Mouse (Mus musculus): ENCODE data around the gene Pde7b. TPM values are rescaled to one million over a fixed set of nuclear protein-coding genes. Genes with fewer than 3 reads are reported as not detected.
"Not testable (repeated sequence)": the region's sequence is repeated elsewhere in the genome, so short reads cannot be mapped to it uniquely, and the experiment has no call there.

Gene Pde7b
- total RNA-seq, 2 experiments from 2014 or later, result 11.5 to 15.9 TPM

- DNase-seq, result peak; percentile 5 to 33
These were observed 175.8 kb downstream of the Pde7b start for GRCm38 (mm10) chr10:20548833-20549710.

GRCm38 (mm10) chr10:20547951-20548551 is 176.8 kb downstream of the Pde7b start:
- peak; percentile 41 to 61 for DNase-seq

GRCm38 (mm10) chr10:20543121-20543520 is 181.8 kb downstream of the Pde7b start:
- no peak for DNase-seq

GRCm38 (mm10) chr10:20533811-20534210 is 191.1 kb downstream of the Pde7b start:
- no peak for DNase-seq

GRCm38 (mm10) chr10:20531921-20532320 is 193.0 kb downstream of the Pde7b start:
- no peak for DNase-seq

- DNase-seq, result no peak
These were observed 196.1 kb downstream of the Pde7b start for GRCm38 (mm10) chr10:20528544-20529411.

- DNase-seq, result no peak
These were observed 197.1 kb downstream of the Pde7b start for GRCm38 (mm10) chr10:20527737-20528136.

GRCm38 (mm10) chr10:20518529-20518889 is 206.4 kb downstream of the Pde7b start:
- no peak for DNase-seq

- not testable (repeated sequence) for DNase-seq
These were observed 206.9 kb downstream of the Pde7b start for GRCm38 (mm10) chr10:20517756-20518528.

- DNase-seq, result no peak
These were observed 211.0 kb downstream of the Pde7b start for GRCm38 (mm10) chr10:20513891-20514290.

GRCm38 (mm10) chr10:20513461-20513860 is 211.4 kb downstream of the Pde7b start:
- no peak for DNase-seq

- DNase-seq, result no peak
These were observed 215.1 kb downstream of the Pde7b start for GRCm38 (mm10) chr10:20509819-20510218.

- no peak for DNase-seq
These were observed 216.4 kb downstream of the Pde7b start for GRCm38 (mm10) chr10:20508497-20508896.

- peak in 1 of 2 experiments; percentile 22 for DNase-seq
These were observed 217.0 kb downstream of the Pde7b start for GRCm38 (mm10) chr10:20507732-20508412.

GRCm38 (mm10) chr10:20507069-20507468 is 217.8 kb downstream of the Pde7b start:
- DNase-seq, result no peak

GRCm38 (mm10) chr10:20505454-20505853 is 219.4 kb downstream of the Pde7b start:
- peak in 1 of 2 experiments; percentile 21 for DNase-seq

GRCm38 (mm10) chr10:20504800-20505199 is 220.1 kb downstream of the Pde7b start:
- DNase-seq, result no peak

GRCm38 (mm10) chr10:20503265-20504025 is 221.4 kb downstream of the Pde7b start:
- no peak for DNase-seq

GRCm38 (mm10) chr10:20501221-20501620 is 223.7 kb downstream of the Pde7b start:
- no peak for DNase-seq

GRCm38 (mm10) chr10:20495051-20495450 is 229.8 kb downstream of the Pde7b start:
- DNase-seq, result no peak

Measured in adrenal gland, postnatal 36 days (tissue).